Mouse (Mus musculus): ENCODE data around the gene Scube1.

DNA sequence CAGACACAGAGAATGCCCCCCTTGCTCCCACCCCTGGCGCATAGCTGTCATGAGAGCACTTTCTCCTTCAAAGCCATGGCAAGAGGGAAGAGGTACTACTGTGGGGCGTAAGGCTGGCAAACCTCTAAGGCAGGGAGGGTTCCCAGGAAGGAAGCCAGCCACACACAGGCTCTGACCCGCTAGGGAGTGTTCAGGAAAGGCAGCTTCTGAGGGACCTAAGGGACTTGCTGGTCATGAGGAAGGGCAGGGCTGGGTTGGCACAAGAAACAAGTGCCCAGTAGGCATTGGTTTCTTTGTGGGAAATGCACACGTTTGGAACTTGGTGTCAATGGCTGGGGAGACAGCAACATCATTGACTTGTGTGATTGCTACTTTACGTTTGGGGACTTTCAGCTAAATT, 158.8 kb downstream of the Scube1 start:
- TF ChIP-seq CTCF (IDR thresholded peaks at IDR 0.05; ENCODE audit: low read depth, low read length) (no peak), POLR2AphosphoS5 (IDR thresholded peaks at IDR 0.05; ENCODE audit: insufficient replicate concordance, low read depth, low read length) (no peak), GATA1 (IDR thresholded peaks at IDR 0.05; ENCODE audit: borderline replicate concordance, low read length) (no peak)
